Mouse (Mus musculus) intestine, embryonic 14.5 days (tissue): Measurements from ENCODE around the gene Nsf. TPM values are rescaled to one million over a fixed set of nuclear protein-coding genes. Genes with fewer than 3 reads are reported as not detected.

Experiments
- ATAC-seq: fragments of 200-750 bp; cut with Nextera tagmentation; replicated peaks from 2 replicates; pipeline ENCODE4 v1.8.0; 2017; ENCODE audit warnings: low read depth, moderate number of reproducible peaks, moderate TSS enrichment, moderate library complexity; ENCODE audit not compliant: low FRiP score, low TSS enrichment
- DNase-seq: peaks from one replicate; pipeline ENCODE4 v3.0.0-alpha.2; 2018; ENCODE audit warnings: low spot score
- H3K27ac ChIP-seq: fragments of 300-500 bp; sonication (generic); 2 replicates; pipeline ENCODE4 v1.5.1; 2014; ENCODE audit warnings: low read depth, mild to moderate bottlenecking, control low read depth
- H3K27me3 ChIP-seq: fragments of 300-500 bp; sonication (generic); replicated peaks from 2 replicates; pipeline ENCODE4 v1.6.1; 2014; ENCODE audit warnings: low read length, control low read depth; ENCODE audit not compliant: control insufficient read depth, insufficient read depth
- H3K36me3 ChIP-seq: fragments of 300-500 bp; sonication (generic); 2 replicates; pipeline ENCODE4 v1.6.1; 2014; ENCODE audit warnings: low read length, control low read depth; ENCODE audit not compliant: control insufficient read depth, insufficient read depth
- H3K4me1 ChIP-seq: fragments of 300-500 bp; sonication (generic); replicated peaks from 2 replicates; pipeline ENCODE4 v1.6.1; 2014; ENCODE audit warnings: low read length, control low read depth, mixed read lengths; ENCODE audit not compliant: control insufficient read depth, insufficient read depth
- H3K4me2 ChIP-seq: fragments of 300-500 bp; sonication (generic); 2 replicates; pipeline ENCODE4 v1.6.1; 2014; ENCODE audit warnings: low read length
- H3K4me3 ChIP-seq: fragments of 300-500 bp; sonication (generic); 2 replicates; pipeline ENCODE4 v1.5.1; 2014; ENCODE audit warnings: low read depth, low read length, control low read depth, mixed read lengths
- H3K9ac ChIP-seq: fragments of 300-500 bp; sonication (generic); 2 replicates; pipeline ENCODE4 v1.6.1; 2014; ENCODE audit warnings: mild to moderate bottlenecking, low read length
- H3K9me3 ChIP-seq: fragments of 300-500 bp; sonication (generic); 2 replicates; pipeline ENCODE4 v1.6.1; 2016; ENCODE audit warnings: low read length, control low read depth; ENCODE audit not compliant: control insufficient read depth
- WGBS: fragments of 180-500 bp; shearing (Covaris S2); extraction: QIAGEN DNeasy Blood & Tissue Kit; methylation state at CpG from one replicate; pipeline ENCODE4 v1.1.7; 2014; 5-methylcytosine and 5-hydroxymethylcytosine counted together
- polyA plus RNA-seq: library from polyadenylated mRNA; unstranded; fragments of >200 nt; fragmentation: Nextera tagmentation; extraction: Ambion mirVana; gene quantifications from 2 replicates; pipeline ENCODE4 v1.2.1, GENCODE M21; 2014

Gene Nsf
- polyA plus RNA-seq, 1 experiment from 2014 or later, result 40.8 TPM

DNA sequence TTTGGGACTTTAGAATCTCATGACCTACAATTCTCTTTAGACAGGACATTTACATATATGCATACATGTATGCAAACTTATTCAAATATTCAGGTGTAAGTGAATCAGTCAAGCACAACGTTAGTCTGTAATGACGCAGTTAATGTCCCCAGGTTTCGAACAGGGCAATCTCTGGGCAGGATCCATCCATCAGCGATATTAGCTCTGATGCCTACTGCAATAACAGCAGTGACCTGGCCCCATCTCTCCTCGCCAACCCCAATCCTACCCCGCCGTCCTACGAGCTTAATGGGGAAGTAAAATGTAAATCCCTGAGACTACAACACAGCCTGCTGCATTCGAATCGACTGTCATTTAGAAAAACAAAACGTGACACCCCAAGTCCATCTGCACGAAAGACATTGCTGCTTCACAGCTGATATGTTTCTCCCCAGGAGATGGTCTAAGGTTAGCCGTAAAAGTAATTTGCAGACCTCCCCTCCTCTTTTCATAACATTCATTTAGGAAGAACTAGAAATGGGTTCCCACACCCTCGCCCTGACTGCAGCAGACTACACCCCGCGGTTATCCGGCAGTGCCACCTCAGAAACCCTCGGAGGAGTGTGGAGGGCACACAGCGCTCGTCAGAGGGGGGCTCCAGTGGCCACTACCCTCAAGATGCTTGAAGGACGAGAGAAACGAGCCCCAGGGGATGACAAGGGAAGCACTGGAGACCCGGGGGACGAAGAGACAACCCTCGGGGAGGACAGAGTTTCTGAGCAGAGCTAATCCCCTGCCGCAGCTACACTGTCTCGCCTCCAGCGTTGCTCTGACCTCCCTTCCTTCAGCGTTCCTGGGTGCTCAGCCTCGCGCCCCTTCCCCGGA lies 592 bp downstream of the Nsf start:
- Histone ChIP-seq H3K9me3 (no peaks in the 10 kb centered on the region), H3K4me3 (peak overlapping the region; percentile 83), H3K4me2 (peak overlapping the region; percentile 77), H3K4me1 (0 out of 2 replicates have a peak, but pooled peaks cover 4% of the 10 kb centered on the region), H3K27me3 (no peaks in the 10 kb centered on the region), H3K36me3 (no peaks in the 10 kb centered on the region), H3K27ac (0 out of 2 replicates have a peak overlapping the region, but pooled peaks have one; percentile 43), H3K9ac (peak overlapping the region; percentile 86)
- peak; percentile 88 for DNase-seq
- ATAC-seq, result peak; percentile 76
- WGBS, result 2% methylated on average over 32 of the region's 32 CpGs

DNA sequence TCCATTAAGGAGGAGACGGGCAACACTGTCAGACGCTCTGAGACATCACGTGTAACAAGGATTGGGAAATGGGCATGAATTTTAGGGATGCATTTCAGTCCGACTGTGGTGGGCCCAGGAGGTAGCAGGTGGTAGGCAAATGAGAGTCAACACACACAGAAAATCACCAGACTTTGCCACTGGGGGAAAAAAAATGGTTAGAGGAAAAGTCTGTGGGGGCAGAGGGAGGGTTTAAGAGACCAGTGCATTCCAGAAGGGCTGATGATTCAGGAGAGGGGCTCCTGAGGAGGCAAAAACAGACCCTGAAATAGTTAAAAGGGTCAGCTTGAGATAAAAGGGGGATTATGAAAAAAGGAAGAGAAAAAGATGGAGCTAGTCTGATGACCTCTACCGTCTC lies 1.2 kb downstream of the Nsf start:
- no peaks in the 10 kb centered on the region for H3K36me3 ChIP-seq
- H3K4me2 ChIP-seq, result peak overlapping the region; percentile 77
- peak overlapping the region; percentile 86; the same call in 1 of the 2 replicates for H3K9ac ChIP-seq
- no peaks in the 10 kb centered on the region for H3K27me3 ChIP-seq
- H3K4me3 ChIP-seq, result peak overlapping the region; percentile 83; the same call in 1 of the 2 replicates
- ATAC-seq, result no peak
- H3K4me1 ChIP-seq, result 0 out of 2 replicates have a peak, but pooled peaks cover 4% of the 10 kb centered on the region
- WGBS, result 69% methylated on average over 5 of the region's 5 CpGs
- no peak for DNase-seq
- H3K27ac ChIP-seq, result no peak overlapping the region
- no peaks in the 10 kb centered on the region for H3K9me3 ChIP-seq

DNA sequence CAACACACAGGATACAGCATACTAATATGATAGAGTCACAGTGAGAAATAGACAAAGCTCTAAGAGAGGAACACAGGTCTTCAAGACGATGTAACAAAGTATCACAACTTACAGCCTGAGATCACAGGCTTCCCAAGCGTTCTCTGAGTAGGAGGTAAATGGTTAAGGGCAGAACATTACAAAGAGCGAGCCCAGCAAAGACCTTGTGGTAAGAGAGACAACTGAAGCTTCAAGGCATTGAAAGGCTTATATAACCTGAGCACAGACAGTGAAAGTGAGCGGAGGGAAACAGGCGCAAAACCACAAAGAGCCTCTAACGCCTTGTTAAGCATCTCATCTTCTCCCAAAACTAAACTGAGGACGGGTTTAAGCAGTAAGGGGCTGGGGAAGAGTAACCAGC lies 2.8 kb downstream of the Nsf start:
- no peaks in the 10 kb centered on the region for H3K27me3 ChIP-seq
- DNase-seq (no peak), ATAC-seq (no peak)
- 0 out of 2 replicates have a peak, but pooled peaks cover 4% of the 10 kb centered on the region for H3K4me1 ChIP-seq
- WGBS, result 87% methylated on average over 7 of the region's 7 CpGs
- H3K9ac ChIP-seq, result no peak overlapping the region
- no peak overlapping the region for H3K4me3 ChIP-seq
- H3K36me3 ChIP-seq, result no peaks in the 10 kb centered on the region
- H3K4me2 ChIP-seq, result no peak overlapping the region
- H3K27ac ChIP-seq, result no peak overlapping the region
- H3K9me3 ChIP-seq, result no peaks in the 10 kb centered on the region

DNA sequence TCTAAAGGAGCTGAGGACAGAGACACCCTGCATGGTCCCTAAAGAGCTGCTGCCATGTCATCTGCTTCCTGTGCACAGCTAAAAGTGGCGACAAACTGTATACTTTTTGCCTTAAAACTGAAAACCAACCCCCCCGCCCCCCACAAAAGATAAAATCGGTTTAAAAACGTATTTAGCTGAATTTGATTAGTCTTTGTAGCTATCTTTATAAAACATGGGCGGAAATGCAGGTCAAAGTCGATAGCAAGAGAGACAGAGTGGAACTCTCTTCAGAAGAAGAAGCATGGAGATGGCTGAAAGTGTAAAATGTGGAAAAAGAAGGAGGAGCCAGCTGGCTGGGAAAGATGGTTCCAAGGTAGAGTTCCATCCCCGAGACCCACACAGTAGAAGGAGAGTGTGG lies 4.9 kb downstream of the Nsf start:
- Histone ChIP-seq H3K27me3 (no peaks in the 10 kb centered on the region), H3K27ac (no peak overlapping the region), H3K4me3 (no peak overlapping the region), H3K9me3 (no peaks in the 10 kb centered on the region), H3K4me2 (no peak overlapping the region), H3K9ac (no peak overlapping the region), H3K36me3 (no peaks in the 10 kb centered on the region), H3K4me1 (0 out of 2 replicates have a peak, but pooled peaks cover 4% of the 10 kb centered on the region)
- WGBS, result 88% methylated on average over 7 of the region's 7 CpGs
- ATAC-seq (no peak), DNase-seq (no peak)

DNA sequence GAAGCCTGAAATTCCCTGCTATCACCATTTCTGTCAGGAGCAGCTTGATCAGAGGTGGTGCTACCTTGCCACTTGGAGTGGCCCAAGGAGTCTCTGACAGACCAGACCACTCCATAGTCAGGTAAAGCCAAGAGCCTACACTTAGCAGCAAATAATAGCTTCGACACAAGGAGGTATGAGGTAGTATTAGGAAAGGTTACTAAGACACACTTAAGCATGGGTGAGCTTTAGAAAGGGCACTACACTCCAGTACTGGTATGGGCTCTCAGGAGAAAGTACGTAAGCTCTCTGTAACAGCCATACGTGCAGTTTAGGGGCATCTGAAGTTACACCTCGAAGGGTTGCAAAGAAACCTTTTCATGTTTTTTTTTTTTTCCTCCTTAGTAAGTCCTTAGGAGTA lies 11.1 kb downstream of the Nsf start:
- H3K36me3 ChIP-seq, result no peaks in the 10 kb centered on the region
- H3K9me3 ChIP-seq, result no peaks in the 10 kb centered on the region
- no peak overlapping the region for H3K9ac ChIP-seq
- H3K4me1 ChIP-seq, result no peaks in the 10 kb centered on the region
- H3K27me3 ChIP-seq, result no peaks in the 10 kb centered on the region
- ATAC-seq, result no peak
- 89% methylated on average over 4 of the region's 4 CpGs for WGBS
- H3K27ac ChIP-seq, result no peak overlapping the region
- no peak for DNase-seq
- H3K4me2 ChIP-seq, result no peak overlapping the region
- no peak overlapping the region for H3K4me3 ChIP-seq

DNA sequence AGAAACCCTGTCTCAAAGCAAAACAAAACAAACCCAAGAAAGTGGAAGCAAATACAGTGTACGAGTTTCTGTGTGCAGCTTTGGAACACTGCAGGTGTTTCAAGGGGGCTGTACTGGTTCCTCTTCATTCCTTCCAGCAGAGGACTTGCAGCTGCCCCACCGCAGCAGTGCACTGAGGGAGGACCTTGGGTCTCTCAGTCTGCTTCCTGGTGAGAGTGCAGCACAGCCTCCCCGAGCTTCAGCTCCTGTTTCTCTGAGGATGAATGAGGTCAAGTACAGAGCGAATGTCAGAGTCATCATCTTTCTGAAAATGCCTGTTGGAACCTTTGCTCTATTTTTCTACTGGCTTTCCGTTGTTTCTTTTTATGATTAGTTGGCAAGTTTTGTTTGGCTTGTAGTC lies 12.5 kb downstream of the Nsf start:
- H3K4me3 ChIP-seq, result no peak overlapping the region
- H3K4me1 ChIP-seq, result no peaks in the 10 kb centered on the region
- no peaks in the 10 kb centered on the region for H3K9me3 ChIP-seq
- ATAC-seq, result no peak
- no peak overlapping the region for H3K9ac ChIP-seq
- H3K27me3 ChIP-seq, result no peaks in the 10 kb centered on the region
- no peak overlapping the region for H3K4me2 ChIP-seq
- WGBS, result 67% methylated on average over 5 of the region's 5 CpGs
- no peaks in the 10 kb centered on the region for H3K36me3 ChIP-seq
- H3K27ac ChIP-seq, result no peak overlapping the region
- no peak for DNase-seq

DNA sequence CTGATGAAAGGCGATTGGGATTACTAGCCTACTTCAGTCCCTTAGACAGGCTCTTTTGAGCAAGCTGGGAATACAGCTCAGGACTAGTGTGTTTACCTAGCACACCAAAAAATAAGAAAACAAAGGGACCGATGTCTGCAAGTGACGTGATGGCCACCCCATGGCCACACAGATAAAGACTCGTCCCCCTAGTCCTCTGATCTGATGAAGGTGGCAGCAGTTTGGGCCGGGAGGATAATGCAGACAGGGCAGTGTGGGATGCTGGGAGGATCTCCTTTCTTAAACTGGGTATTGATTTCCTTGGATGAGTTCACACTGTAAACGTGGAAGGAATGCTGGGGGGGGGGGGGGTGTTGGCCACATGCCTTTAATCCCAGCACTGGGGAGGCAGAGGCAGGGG lies 13.0 kb downstream of the Nsf start:
- H3K4me2 ChIP-seq, result no peak overlapping the region
- H3K27ac ChIP-seq, result no peak overlapping the region
- H3K27me3 ChIP-seq, result no peaks in the 10 kb centered on the region
- WGBS, result 83% methylated on average over 6 of the region's 6 CpGs
- H3K36me3 ChIP-seq, result no peaks in the 10 kb centered on the region
- H3K9me3 ChIP-seq, result no peaks in the 10 kb centered on the region
- H3K9ac ChIP-seq, result no peak overlapping the region
- H3K4me1 ChIP-seq, result no peaks in the 10 kb centered on the region
- ATAC-seq, result no peak
- no peak for DNase-seq
- no peak overlapping the region for H3K4me3 ChIP-seq

DNA sequence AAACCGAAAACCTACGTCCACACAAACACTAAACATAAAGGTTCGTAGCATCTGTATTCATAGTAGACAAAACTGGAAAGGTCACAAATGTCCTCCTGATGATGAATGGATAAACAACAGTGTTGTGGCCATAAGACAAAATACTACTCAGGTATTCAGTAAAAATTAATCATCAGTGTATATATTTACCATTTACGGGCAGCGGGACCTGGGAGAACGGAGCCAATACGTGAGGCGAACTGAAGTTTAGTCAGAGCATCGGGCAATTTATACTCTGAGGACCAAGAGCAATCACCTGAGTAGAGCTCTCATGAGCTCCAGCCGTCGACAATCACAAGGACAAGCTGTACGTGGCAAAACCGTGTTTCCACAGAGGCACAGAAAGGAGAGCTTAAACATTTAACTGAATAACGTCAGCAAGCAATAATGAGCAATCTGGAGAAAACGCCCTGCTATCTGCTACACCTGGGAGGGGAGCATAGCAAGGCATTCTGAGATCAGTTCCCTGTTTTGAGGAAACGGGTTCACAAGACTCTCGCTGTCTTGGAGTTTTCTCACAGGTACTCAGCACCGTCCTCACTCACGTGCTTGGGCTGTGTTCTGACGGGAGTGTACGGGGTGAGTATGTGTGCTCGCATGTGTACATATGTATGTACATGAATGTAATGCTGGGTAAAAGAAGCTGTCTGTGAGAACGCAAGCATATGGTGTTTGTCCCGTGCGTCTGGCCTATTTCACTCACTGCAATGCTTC lies 15.7 kb downstream of the Nsf start:
- 87% methylated on average over 25 of the region's 25 CpGs for WGBS
- H3K4me3 ChIP-seq, result no peak overlapping the region
- no peak overlapping the region for H3K9ac ChIP-seq
- H3K4me1 ChIP-seq, result no peaks in the 10 kb centered on the region
- no peaks in the 10 kb centered on the region for H3K27me3 ChIP-seq
- H3K36me3 ChIP-seq, result no peaks in the 10 kb centered on the region
- no peaks in the 10 kb centered on the region for H3K9me3 ChIP-seq
- H3K4me2 ChIP-seq, result no peak overlapping the region
- DNase-seq (no peak), ATAC-seq (no peak)
- H3K27ac ChIP-seq, result no peak overlapping the region
